Mouse (Mus musculus): ENCODE results near the gene D8Ertd738e.

D8Ertd738e gene

GRCm38 (mm10) chr8:84202938-84203917, 46.3 kb downstream of the D8Ertd738e start:
- peak; percentile 70 to 75 for DNase-seq (ENCODE audit: low spot score in 2 of 2)

GRCm38 (mm10) chr8:84202466-84202865, 47.1 kb downstream of the D8Ertd738e start:
- peak; percentile 49 to 87 for DNase-seq (ENCODE audit: low spot score in 2 of 2)

DNA sequence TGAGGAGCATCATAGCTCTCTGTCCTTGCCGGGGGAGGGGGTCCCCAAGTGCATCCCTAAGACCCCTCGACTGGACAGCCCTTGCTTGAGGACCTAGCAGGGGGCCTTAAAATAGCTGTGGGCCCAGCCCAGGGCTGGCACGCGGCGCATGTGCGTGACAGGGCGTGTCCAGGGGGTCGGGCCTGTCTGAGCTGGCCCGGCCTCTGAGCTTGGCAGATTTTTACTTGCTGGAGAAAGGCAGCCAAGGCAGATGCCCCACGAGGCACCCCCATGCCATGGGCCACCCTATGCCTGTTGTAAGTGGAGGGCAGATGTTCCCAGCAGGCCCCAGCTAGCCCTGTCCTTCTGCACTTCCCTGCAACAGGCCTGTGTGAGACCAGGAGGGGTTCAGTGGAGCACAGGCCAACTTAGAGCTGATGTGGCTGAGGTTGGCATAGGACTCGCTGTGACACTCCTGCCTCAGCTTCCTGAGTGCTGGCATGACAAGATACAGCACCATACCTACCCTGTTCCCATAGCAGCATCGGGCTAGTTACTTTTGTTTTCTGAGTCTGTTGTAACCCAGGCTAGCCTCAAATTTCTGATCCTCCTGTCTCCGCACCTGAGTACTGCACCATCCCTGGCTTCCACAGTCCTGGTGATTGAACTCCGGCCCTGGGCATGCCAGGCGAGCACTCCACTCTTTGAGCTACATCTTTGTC, 47.8 kb downstream of the D8Ertd738e start:
- DNase-seq (ENCODE audit: low spot score in 2 of 2), result peak in 1 of 2 experiments; percentile 85

DNA sequence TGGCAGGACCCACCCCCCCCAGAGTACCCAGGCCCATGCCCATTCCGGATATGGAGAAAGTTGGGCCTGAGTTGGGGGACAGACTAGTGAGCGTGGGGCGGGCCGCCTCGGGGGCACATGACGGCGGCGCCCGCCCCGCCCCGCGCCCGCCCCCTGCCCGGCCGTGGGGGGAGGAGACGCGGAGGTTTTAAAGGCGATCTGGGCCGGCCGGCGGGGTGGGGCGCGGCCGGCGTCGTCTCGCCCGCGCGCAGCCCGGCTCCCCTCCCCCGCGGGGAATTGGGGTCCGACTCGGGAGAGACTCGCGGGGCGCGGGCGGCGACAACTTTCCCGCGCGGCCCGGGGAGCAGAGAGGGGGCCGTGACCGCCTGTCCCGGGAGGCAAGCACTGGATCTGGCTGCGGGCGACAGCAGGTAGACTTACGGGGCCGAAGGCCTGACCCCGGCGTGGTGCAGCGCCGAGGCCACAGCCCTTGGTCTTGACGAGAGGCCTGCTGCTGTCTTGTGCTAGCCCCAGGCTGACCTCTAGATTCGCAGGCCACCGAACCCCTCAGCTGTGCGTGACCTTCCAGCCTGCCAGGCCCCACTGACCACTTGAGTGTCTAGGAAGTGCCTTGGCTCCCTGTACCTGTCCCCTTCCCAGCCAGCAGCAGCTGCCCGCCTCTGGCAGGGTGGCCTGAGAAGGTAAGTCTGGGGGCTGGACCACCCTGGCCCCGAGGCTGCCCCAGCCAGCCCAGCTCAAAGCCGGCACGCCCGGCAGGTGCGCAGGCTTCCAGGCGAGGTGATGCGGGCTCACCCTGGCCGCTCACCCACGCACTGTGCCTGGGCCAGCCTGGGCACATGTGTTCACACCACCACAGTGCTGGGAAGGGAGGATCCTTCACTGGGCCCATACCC, 48.6 kb downstream of the D8Ertd738e start:
- DNase-seq (ENCODE audit: low spot score in 2 of 2), result peak; percentile 84 to 86

- no peak for DNase-seq (ENCODE audit: low spot score in 2 of 2)
Observed at GRCm38 (mm10) chr8:84200126-84200555, 49.4 kb downstream of the D8Ertd738e start.

- no peak for DNase-seq (ENCODE audit: low spot score in 2 of 2)
Observed at GRCm38 (mm10) chr8:84199348-84200125, 50.0 kb downstream of the D8Ertd738e start.

- DNase-seq (ENCODE audit: low spot score in 2 of 2), result no peak
Observed at GRCm38 (mm10) chr8:84198871-84199270, 50.6 kb downstream of the D8Ertd738e start.

GRCm38 (mm10) chr8:84197922-84198774, 51.4 kb downstream of the D8Ertd738e start:
- DNase-seq (ENCODE audit: low spot score in 2 of 2), result peak; percentile 86 to 89

- peak; percentile 70 to 86 for DNase-seq (ENCODE audit: low spot score in 2 of 2)
Observed at GRCm38 (mm10) chr8:84197141-84197921, 52.2 kb downstream of the D8Ertd738e start.
